Mouse (Mus musculus) lung, postnatal 36 days (tissue): Measurements from ENCODE around the gene Speer1.
"Not testable (repeated sequence)": the region's sequence is repeated elsewhere in the genome, so short reads cannot be mapped to it uniquely, and the experiment has no call there.

Experiments used
- DNase-seq: peaks from one replicate; pipeline ENCODE4 v3.0.0; 2022; ENCODE audit warnings: mixed read lengths

Gene Speer1

DNA sequence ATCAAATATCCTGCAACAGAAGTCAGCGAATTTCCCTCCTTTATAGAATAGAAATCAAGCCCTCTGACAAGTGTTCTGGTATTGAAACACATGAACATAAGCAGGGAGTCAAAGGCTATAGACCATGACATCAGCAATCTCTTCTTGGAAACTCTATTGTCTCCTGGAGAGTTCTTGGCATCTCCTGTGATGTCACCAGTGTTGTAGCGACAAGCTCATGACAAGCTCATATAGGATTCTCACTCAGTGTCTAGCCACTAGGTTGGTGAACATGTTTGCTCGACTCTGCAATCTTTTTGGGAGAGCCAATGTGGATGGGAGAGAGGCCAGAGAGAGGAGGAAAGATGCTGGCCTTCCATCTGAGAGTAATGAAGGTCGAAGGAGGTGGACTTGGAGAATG lies at the start of gene Speer1:
Gene Speer1 (plus strand): TSS at position 301 of the 400 bp plus-strand sequence.
- DNase-seq: not testable (repeated sequence)
